Mouse (Mus musculus) ES-Bruce4 (cell line): Measurements from ENCODE around the gene Notch2.

ENCODE experiments used
- CTCF ChIP-seq: IDR thresholded peaks from one replicate; pipeline ENCODE4 v1.8.1; 2011; ENCODE audit warnings: low read depth, low read length
- EP300 ChIP-seq: IDR thresholded peaks from 2 replicates; pipeline ENCODE4 v1.6.1; 2011; ENCODE audit warnings: low read depth, low read length; ENCODE audit not compliant: insufficient read depth
- POLR2A ChIP-seq: IDR thresholded peaks from one replicate; pipeline ENCODE4 v1.8.1; 2011; ENCODE audit warnings: low read length; ENCODE audit not compliant: insufficient read depth

GRCm38 (mm10) chr3:98073545-98073944, 60.2 kb downstream of the Notch2 start:
- no peak for TF ChIP-seq CTCF
- no peak for TF ChIP-seq POLR2A
- TF ChIP-seq EP300 = no peak
